Mouse (Mus musculus) MEL (cell line): Measurements from ENCODE around the gene Arhgap30.

Source experiments
- CHD1 ChIP-seq: IDR thresholded peaks from 2 replicates; pipeline ENCODE4 v1.6.1; 2012; ENCODE audit warnings: low read depth, mild to moderate bottlenecking, inconsistent platforms, low read length, improper control_type of control experiment
- CTCF ChIP-seq, 3 experiments: IDR thresholded peaks in 2 of 3; conservative IDR thresholded peaks in 1 of 3; 2 replicates each; pipeline ENCODE4 v1.5.1; 2011 to 2012; ENCODE audit warnings: low read length in 3 of 3, low read depth in 2 of 3, mild to moderate bottlenecking in 2 of 3, improper control_type of control experiment in 1 of 3, inconsistent platforms in 1 of 3, mixed read lengths in 1 of 3, moderate library complexity in 1 of 3; ENCODE audit not compliant: control insufficient read depth in 1 of 3, insufficient read depth in 1 of 3, poor library complexity in 1 of 3, severe bottlenecking in 1 of 3
- ELF1 ChIP-seq: IDR thresholded peaks from 2 replicates; pipeline ENCODE4 v1.6.1; 2014; ENCODE audit warnings: low read depth, mild to moderate bottlenecking, inconsistent platforms, low read length, improper control_type of control experiment, moderate library complexity
- EP300 ChIP-seq, 2 experiments: IDR thresholded peaks; 2 replicates each; pipeline ENCODE4 v1.6.1; 2011; ENCODE audit warnings: improper control_type of control experiment in 2 of 2, low read length in 2 of 2, low read depth in 1 of 2, mild to moderate bottlenecking in 1 of 2
- JUND ChIP-seq: IDR thresholded peaks from 2 replicates; pipeline ENCODE4 v1.6.1; 2011; ENCODE audit warnings: low read depth, mild to moderate bottlenecking, improper control_type of control experiment, low read length
- MAFK ChIP-seq: IDR thresholded peaks from 2 replicates; pipeline ENCODE4 v1.6.1; 2011; ENCODE audit warnings: low read depth, mild to moderate bottlenecking, low read length, improper control_type of control experiment, borderline replicate concordance
- MAZ ChIP-seq: IDR thresholded peaks from 2 replicates; pipeline ENCODE4 v1.6.1; 2012; ENCODE audit warnings: low read depth, mild to moderate bottlenecking, inconsistent platforms, low read length, improper control_type of control experiment
- NRF1 ChIP-seq: IDR thresholded peaks from 2 replicates; pipeline ENCODE4 v1.6.1; 2014; ENCODE audit warnings: low read depth, mild to moderate bottlenecking, inconsistent platforms, low read length, improper control_type of control experiment, moderate library complexity; ENCODE audit not compliant: poor library complexity, insufficient read depth, severe bottlenecking
- POLR2A ChIP-seq, 2 experiments: IDR thresholded peaks; 2 replicates each; pipeline ENCODE4 v1.6.1; 2011 to 2012; ENCODE audit warnings: low read length in 2 of 2, mild to moderate bottlenecking in 2 of 2, control low read depth in 1 of 2, improper control_type of control experiment in 1 of 2, low read depth in 1 of 2, moderate library complexity in 1 of 2; ENCODE audit not compliant: control insufficient read depth in 1 of 2, insufficient read depth in 1 of 2, poor library complexity in 1 of 2
- USF1 ChIP-seq: IDR thresholded peaks from 2 replicates; pipeline ENCODE4 v1.6.1; 2014; ENCODE audit warnings: low read depth, mild to moderate bottlenecking, inconsistent platforms, low read length, improper control_type of control experiment, moderate library complexity

DNA sequence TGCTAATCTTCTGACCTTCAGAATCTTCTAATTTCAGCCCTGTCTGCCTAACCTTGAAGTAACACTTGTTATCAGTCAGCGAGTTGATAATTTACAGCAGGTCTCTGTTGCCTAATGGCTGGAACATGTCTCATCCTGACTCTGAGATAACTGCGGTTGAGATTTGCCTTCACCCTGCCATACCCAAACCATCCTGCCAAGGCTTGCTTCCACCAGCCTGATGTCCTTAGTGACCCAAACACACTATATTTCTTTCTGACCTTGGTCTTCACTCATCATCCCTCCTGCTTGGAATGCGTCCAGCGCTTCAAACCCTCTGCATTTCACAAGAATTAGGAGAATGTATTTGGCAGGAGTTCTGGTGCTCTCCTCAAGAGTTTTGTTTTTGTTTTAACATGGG is 36.4 kb downstream of the Arhgap30 start:
- TF ChIP-seq CTCF (IDR thresholded peaks at IDR 0.05 in 2 of 3, conservative IDR thresholded peaks at IDR 0.05 in 1 of 3; ENCODE audit: control insufficient read depth in 1 of 3, insufficient read depth in 1 of 3, low read depth in 2 of 3, low read length in 3 of 3, poor library complexity in 1 of 3, severe bottlenecking in 1 of 3) (no peak), EP300 (IDR thresholded peaks at IDR 0.05; ENCODE audit: low read depth in 1 of 2, low read length in 2 of 2) (no peak), NRF1 (no peak), POLR2A (IDR thresholded peaks at IDR 0.05; ENCODE audit: control insufficient read depth in 1 of 2, insufficient read depth in 1 of 2, low read depth in 1 of 2, low read length in 2 of 2, poor library complexity in 1 of 2) (no peak), CHD1 (no peak), JUND (no peak), USF1 (no peak), MAZ (no peak), ELF1 (no peak), MAFK (no peak)
